Mouse (Mus musculus) brain, embryonic 14.5 days (tissue): ENCODE results near the gene Smco4.

ENCODE experiments used
- CTCF ChIP-seq: fragments of 200-500 bp; IDR thresholded peaks from 2 replicates; pipeline ENCODE4 v1.5.1; 2012; ENCODE audit warnings: inconsistent platforms, mild to moderate bottlenecking, moderate library complexity, borderline replicate concordance; ENCODE audit not compliant: insufficient read depth, insufficient read length; ENCODE audit errors: extremely low read depth
- POLR2A ChIP-seq: fragments of 200-500 bp; IDR thresholded peaks from 2 replicates; pipeline ENCODE4 v1.6.1; 2012; ENCODE audit warnings: mild to moderate bottlenecking, inconsistent platforms, borderline replicate concordance; ENCODE audit not compliant: poor library complexity, insufficient read depth, insufficient read length, severe bottlenecking; ENCODE audit errors: extremely low read depth

- TF ChIP-seq CTCF (peak; percentile 46; the same call in 1 of the 2 replicates), POLR2A (0 out of 2 replicates have a peak, but pooled peaks have one; percentile 30)
Measured at GRCm38 (mm10) chr9:15493235-15493924, at the start of gene Smco4.
